Mouse (Mus musculus) stomach, postnatal 0 days (tissue): ENCODE measurements around the gene Fhit. TPM values are rescaled to one million over a fixed set of nuclear protein-coding genes. Genes with fewer than 3 reads are reported as not detected.
A peak's percentile ranks its signal among the peaks of the same experiment; 100 is the strongest.
"Not testable (repeated sequence)": the region's sequence is repeated elsewhere in the genome, so short reads cannot be mapped to it uniquely, and the experiment has no call there.

Experiments
- ATAC-seq: fragments of 200-750 bp; cut with Nextera tagmentation; 2 replicates; pipeline ENCODE4 v1.8.0; 2017; ENCODE audit not compliant: low FRiP score, low TSS enrichment
- DNase-seq: peaks from one replicate; pipeline ENCODE4 v3.0.0-alpha.2; 2016; ENCODE audit warnings: low spot score
- H3K27ac ChIP-seq: fragments of 300-500 bp; sonication (generic); replicated peaks from 2 replicates; pipeline ENCODE4 v1.5.1; 2014; ENCODE audit warnings: mild to moderate bottlenecking, control low read depth
- H3K27me3 ChIP-seq: fragments of 300-500 bp; sonication (generic); 2 replicates; pipeline ENCODE4 v1.6.1; 2014; ENCODE audit warnings: low read length; ENCODE audit not compliant: control insufficient read depth, insufficient read depth
- H3K36me3 ChIP-seq: fragments of 300-500 bp; sonication (generic); 2 replicates; pipeline ENCODE4 v1.6.1; 2014; ENCODE audit warnings: low read length, mixed read lengths; ENCODE audit not compliant: control insufficient read depth, insufficient read depth
- H3K4me1 ChIP-seq: fragments of 300-500 bp; sonication (generic); replicated peaks from 2 replicates; pipeline ENCODE4 v1.6.1; 2014; ENCODE audit warnings: antibody characterized with exemption; ENCODE audit not compliant: control insufficient read depth, insufficient read depth
- H3K4me2 ChIP-seq: fragments of 300-500 bp; sonication (generic); replicated peaks from 2 replicates; pipeline ENCODE4 v1.6.1; 2014; ENCODE audit warnings: low read depth, mild to moderate bottlenecking, control low read depth, moderate library complexity
- H3K4me3 ChIP-seq: fragments of 300-500 bp; sonication (generic); 2 replicates; pipeline ENCODE4 v1.5.1; 2014; ENCODE audit warnings: low read depth, low read length, control low read depth
- H3K9ac ChIP-seq: fragments of 300-500 bp; sonication (generic); 2 replicates; pipeline ENCODE4 v1.6.1; 2014; ENCODE audit warnings: mild to moderate bottlenecking, low read length, control low read depth, mixed read lengths
- H3K9me3 ChIP-seq: fragments of 300-500 bp; sonication (generic); 2 replicates; pipeline ENCODE4 v1.6.1; 2016; ENCODE audit warnings: low read length; ENCODE audit not compliant: control insufficient read depth
- CTCF ChIP-seq: IDR thresholded peaks from 2 replicates; pipeline ENCODE4 v1.5.1; 2016; ENCODE audit warnings: antibody characterized with exemption, low read depth, mild to moderate bottlenecking, moderate library complexity
- EP300 ChIP-seq: optimal IDR thresholded peaks from 2 replicates; pipeline ENCODE3; 2016; ENCODE audit warnings: antibody characterized with exemption
- WGBS: fragments of 180-500 bp; shearing (Covaris S2); extraction: QIAGEN DNeasy Blood & Tissue Kit; methylation state at CpG from one replicate; pipeline ENCODE4 v1.1.7; 2014; 5-methylcytosine and 5-hydroxymethylcytosine counted together
- polyA plus RNA-seq: library from polyadenylated mRNA; unstranded; fragments of >200 nt; fragmentation: Nextera tagmentation; extraction: Ambion mirVana; gene quantifications from 2 replicates; pipeline ENCODE4 v1.2.1, GENCODE M21; 2015

Fhit gene
- polyA plus RNA-seq, 1 experiment from 2014 or later, result 12.2 TPM

DNA sequence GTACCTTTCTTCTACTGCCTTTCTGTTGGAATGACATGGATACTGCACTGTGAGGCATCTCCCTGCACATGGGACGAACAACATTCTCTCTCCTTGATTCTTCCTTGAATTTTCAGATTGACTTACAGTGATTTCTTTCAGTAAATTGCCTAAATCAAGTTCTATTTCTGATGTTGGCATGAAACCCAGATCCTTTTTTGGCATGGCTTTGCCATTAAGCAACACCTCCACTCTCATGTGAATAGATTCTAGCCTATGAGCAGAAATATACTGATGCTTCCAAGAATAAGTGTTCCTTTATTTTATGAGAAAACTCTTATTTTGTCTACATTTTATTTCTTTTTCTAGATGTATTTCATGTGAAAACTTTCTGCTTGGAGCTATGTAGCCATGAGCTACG lies 383.1 kb downstream of the Fhit start:
- TF ChIP-seq CTCF (no peak), EP300 (no peak)
- no peak for DNase-seq
- ATAC-seq, result no peak
- WGBS, result 93% methylated on average over 2 of the region's 2 CpGs
- Histone ChIP-seq H3K4me3 (no peak overlapping the region), H3K27me3 (no peaks in the 10 kb centered on the region), H3K9me3 (no peaks in the 10 kb centered on the region), H3K27ac (no peak overlapping the region), H3K4me2 (no peak overlapping the region), H3K36me3 (no peaks in the 10 kb centered on the region), H3K4me1 (no peaks in the 10 kb centered on the region), H3K9ac (no peak overlapping the region)

DNA sequence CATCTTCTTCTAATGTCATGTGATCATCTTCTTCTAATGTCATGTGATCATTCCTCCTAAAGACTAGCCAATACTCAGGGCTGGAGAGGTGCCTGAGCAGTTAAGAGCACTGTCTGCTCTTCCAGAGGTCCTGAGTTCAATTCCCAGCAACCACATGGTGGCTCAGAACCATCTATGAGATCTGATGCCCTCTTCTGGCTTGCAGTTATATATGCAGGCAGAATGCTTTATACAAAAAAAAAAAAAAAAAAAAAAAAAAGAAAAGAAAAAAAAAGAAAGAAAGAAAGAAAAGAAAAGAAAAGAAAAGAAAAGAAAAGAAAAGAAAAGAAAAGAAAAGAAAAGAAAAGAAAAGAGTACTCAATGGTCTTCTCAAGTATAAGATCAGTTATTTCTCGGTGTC lies 407.0 kb downstream of the Fhit start:
- WGBS, result 98% methylated on average over 1 of the region's 1 CpGs
- H3K27me3 ChIP-seq, H3K9me3 ChIP-seq, DNase-seq, ATAC-seq, H3K27ac ChIP-seq, H3K4me1 ChIP-seq, H3K4me3 ChIP-seq, H3K9ac ChIP-seq, H3K4me2 ChIP-seq, H3K36me3 ChIP-seq: not testable (repeated sequence)
- 0 out of 2 replicates have a peak, but pooled peaks have one; percentile 5 for TF ChIP-seq CTCF

DNA sequence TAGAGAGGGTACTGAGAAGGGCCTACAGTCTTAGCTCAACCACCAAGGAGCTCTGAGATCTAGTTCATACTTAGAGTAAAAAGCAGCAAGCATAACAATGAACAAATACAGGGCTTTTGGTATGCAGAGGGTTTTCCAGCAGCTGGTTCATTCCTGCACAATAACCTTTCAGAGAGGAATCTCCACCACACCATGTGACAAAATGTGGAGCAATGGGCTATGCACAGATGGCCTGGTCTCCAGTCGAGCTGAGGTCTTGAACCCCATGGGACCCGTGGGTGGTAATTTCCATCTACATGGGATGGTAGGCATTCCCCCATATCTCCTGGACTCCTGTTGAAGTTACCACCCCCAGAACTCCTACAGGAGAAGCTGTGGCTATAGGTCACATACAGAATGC lies 423.8 kb downstream of the Fhit start:
- no peaks in the 10 kb centered on the region for H3K27me3 ChIP-seq
- H3K9me3 ChIP-seq, result no peaks in the 10 kb centered on the region
- 75% methylated on average over 2 of the region's 2 CpGs for WGBS
- no peak overlapping the region for H3K9ac ChIP-seq
- no peaks in the 10 kb centered on the region for H3K36me3 ChIP-seq
- no peak for DNase-seq
- ATAC-seq, result no peak
- H3K4me1 ChIP-seq, result no peaks in the 10 kb centered on the region
- H3K4me3 ChIP-seq, result no peak overlapping the region
- H3K4me2 ChIP-seq, result no peak overlapping the region
- H3K27ac ChIP-seq, result no peak overlapping the region
- TF ChIP-seq CTCF (no peak), EP300 (no peak)

GRCm38 (mm10) chr14:10722525-10722924 lies 439.3 kb downstream of the Fhit start:
- no peak for DNase-seq

DNA sequence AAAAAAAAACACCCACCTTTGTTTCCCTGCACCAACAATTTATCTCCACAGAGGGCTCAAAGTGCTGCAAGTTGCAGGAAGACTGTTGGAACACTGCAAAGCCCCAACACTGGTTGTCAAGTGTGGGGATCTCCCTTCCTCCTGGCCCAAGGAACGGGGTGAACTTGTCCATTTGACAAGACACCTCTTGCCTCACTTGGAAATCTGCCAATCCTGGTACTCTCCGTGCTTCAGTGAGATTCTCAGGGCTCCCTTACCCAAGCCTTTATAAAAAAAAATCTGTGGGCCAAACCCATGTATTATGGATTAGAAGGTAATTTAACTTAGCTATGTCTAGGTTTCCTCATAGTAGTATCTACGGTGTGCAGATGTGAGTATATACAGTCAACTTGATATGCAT lies 448.9 kb downstream of the Fhit start:
- no peak for TF ChIP-seq CTCF
- TF ChIP-seq EP300, result no peak
- Histone ChIP-seq H3K36me3 (no peaks in the 10 kb centered on the region), H3K9ac (no peak overlapping the region), H3K9me3 (no peaks in the 10 kb centered on the region), H3K4me3 (no peak overlapping the region), H3K27me3 (no peaks in the 10 kb centered on the region), H3K27ac (no peak overlapping the region), H3K4me1 (no peaks in the 10 kb centered on the region), H3K4me2 (no peak overlapping the region)
- 35% methylated on average over 3 of the region's 3 CpGs for WGBS
- DNase-seq (no peak), ATAC-seq (no peak)

More at GRCm38 (mm10) chr14:10722525-10722924, 439.3 kb downstream of the Fhit start:
- Histone ChIP-seq H3K27ac (no peak overlapping the region), H3K36me3 (no peaks in the 10 kb centered on the region), H3K9me3 (no peaks in the 10 kb centered on the region), H3K4me2 (no peak overlapping the region), H3K27me3 (no peaks in the 10 kb centered on the region), H3K4me3 (no peak overlapping the region), H3K9ac (no peak overlapping the region), H3K4me1 (no peaks in the 10 kb centered on the region)
- ATAC-seq, result no peak
- TF ChIP-seq EP300 (no peak), CTCF (no peak)

- Histone ChIP-seq H3K27me3 (no peaks in the 10 kb centered on the region), H3K4me3 (no peak overlapping the region), H3K9ac (no peak overlapping the region), H3K36me3 (no peaks in the 10 kb centered on the region), H3K4me2 (no peak overlapping the region), H3K4me1 (no peaks in the 10 kb centered on the region), H3K9me3 (no peaks in the 10 kb centered on the region), H3K27ac (no peak overlapping the region)
- no peak for TF ChIP-seq EP300
- no peak for TF ChIP-seq CTCF
- ATAC-seq (no peak), DNase-seq (no peak)
- WGBS, result 86% methylated on average over 7 of the region's 7 CpGs
Measured at GRCm38 (mm10) chr14:10712522-10712881, 449.3 kb downstream of the Fhit start.
